Mouse (Mus musculus) thymus, adult 2 months (tissue): ENCODE data around the gene Atp2b2.

Experiments
- CTCF ChIP-seq: fragments of 200-500 bp; IDR thresholded peaks from 2 replicates; pipeline ENCODE4 v1.5.1; 2012; ENCODE audit warnings: mild to moderate bottlenecking, control low read depth, low read length, moderate library complexity, borderline replicate concordance; ENCODE audit not compliant: control insufficient read depth, poor library complexity, insufficient read depth; ENCODE audit errors: extremely low read depth
- POLR2A ChIP-seq: fragments of 200-500 bp; IDR thresholded peaks from 2 replicates; pipeline ENCODE4 v1.6.1; 2012; ENCODE audit warnings: mild to moderate bottlenecking, low read length, control low read depth, moderate library complexity; ENCODE audit not compliant: control insufficient read depth, poor library complexity, insufficient read depth; ENCODE audit errors: extremely low read depth

GRCm38 (mm10) chr6:113896023-113896422 lies 146.4 kb downstream of the Atp2b2 start:
- TF ChIP-seq POLR2A = no peak
- no peak for TF ChIP-seq CTCF
